Mouse (Mus musculus) forebrain, embryonic 14.5 days (tissue): ENCODE measurements around the gene Chd1. TPM values are rescaled to one million over a fixed set of nuclear protein-coding genes. Genes with fewer than 3 reads are reported as not detected.
A peak's percentile ranks its signal among the peaks of the same experiment; 100 is the strongest.

Experiments used
- ATAC-seq: fragments of 200-750 bp; cut with Nextera tagmentation; 2 replicates; pipeline ENCODE4 v1.8.0; 2017; ENCODE audit warnings: mild to moderate bottlenecking, moderate library complexity
- DNase-seq: peaks from one replicate; pipeline ENCODE4 v3.0.0-alpha.2; 2015; ENCODE audit warnings: low spot score
- H3K27ac ChIP-seq: fragments of 300-500 bp; sonication (generic); 2 replicates; pipeline ENCODE4 v1.5.1; 2014; ENCODE audit warnings: low read depth, mild to moderate bottlenecking, control low read depth, low read length, moderate library complexity
- H3K27me3 ChIP-seq: fragments of 300-500 bp; sonication (generic); replicated peaks from 2 replicates; pipeline ENCODE4 v1.6.1; 2014; ENCODE audit warnings: low read length, control low read depth, mixed read lengths; ENCODE audit not compliant: control insufficient read depth, insufficient read depth
- H3K36me3 ChIP-seq: fragments of 300-500 bp; sonication (generic); 2 replicates; pipeline ENCODE4 v1.6.1; 2014; ENCODE audit warnings: low read length, control low read depth; ENCODE audit not compliant: control insufficient read depth, insufficient read depth
- H3K4me1 ChIP-seq: fragments of 300-500 bp; sonication (generic); 2 replicates; pipeline ENCODE4 v1.6.1; 2014; ENCODE audit warnings: antibody characterized with exemption, low read length, control low read depth; ENCODE audit not compliant: control insufficient read depth, insufficient read depth
- H3K4me2 ChIP-seq: fragments of 300-500 bp; sonication (generic); 2 replicates; pipeline ENCODE4 v1.6.1; 2014; ENCODE audit warnings: mild to moderate bottlenecking, control low read depth, low read length
- H3K4me3 ChIP-seq: fragments of 300-500 bp; sonication (generic); 2 replicates; pipeline ENCODE4 v1.5.1; 2014; ENCODE audit warnings: low read depth, low read length, control low read depth
- H3K9ac ChIP-seq: fragments of 300-500 bp; sonication (generic); 2 replicates; pipeline ENCODE4 v1.6.1; 2014; ENCODE audit warnings: mild to moderate bottlenecking, low read length, control low read depth, moderate library complexity
- H3K9me3 ChIP-seq: fragments of 300-500 bp; sonication (generic); replicated peaks from 2 replicates; pipeline ENCODE4 v1.6.1; 2016; ENCODE audit warnings: low read length, control low read depth, mixed read lengths; ENCODE audit not compliant: control insufficient read depth
- WGBS: fragments of 180-500 bp; shearing (Covaris S2); extraction: QIAGEN DNeasy Blood & Tissue Kit; methylation state at CpG from one replicate; pipeline ENCODE4 v1.1.7; 2014; 5-methylcytosine and 5-hydroxymethylcytosine counted together
- polyA plus RNA-seq: library from polyadenylated mRNA; unstranded; fragments of >200 nt; fragmentation: Nextera tagmentation; extraction: Ambion mirVana; gene quantifications from 2 replicates; pipeline ENCODE4 v1.2.1, GENCODE M21; 2014

Chd1 gene
- polyA plus RNA-seq, 1 experiment from 2014 or later, result 17.2 TPM

DNA sequence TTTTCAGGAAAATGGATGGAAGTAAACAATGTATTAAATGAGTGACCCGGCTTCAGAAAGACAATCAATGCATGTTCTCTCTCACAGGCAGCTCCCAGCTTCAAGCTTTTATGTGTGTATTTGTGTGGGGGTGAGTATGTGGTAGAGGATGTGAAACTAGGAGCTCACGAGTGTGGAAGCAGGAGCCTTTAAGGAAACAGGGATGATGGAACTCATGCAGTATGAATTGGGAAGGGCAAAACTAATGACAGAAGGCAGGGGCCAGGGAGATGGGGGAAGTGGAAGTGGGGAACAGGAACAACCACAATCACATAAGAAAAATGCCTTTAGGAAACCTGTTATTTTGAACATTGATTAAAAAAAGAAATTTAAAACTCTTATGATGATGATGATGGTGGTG, 9.2 kb upstream of the Chd1 start:
- no peaks in the 10 kb centered on the region for H3K4me1 ChIP-seq
- no peaks in the 10 kb centered on the region for H3K27me3 ChIP-seq
- H3K9me3 ChIP-seq, result no peaks in the 10 kb centered on the region
- no peak overlapping the region for H3K27ac ChIP-seq
- H3K4me2 ChIP-seq, result no peak overlapping the region
- 88% methylated on average over 2 of the region's 2 CpGs for WGBS
- no peaks in the 10 kb centered on the region for H3K36me3 ChIP-seq
- DNase-seq, result no peak
- H3K9ac ChIP-seq, result no peak overlapping the region
- no peak for ATAC-seq
- no peak overlapping the region for H3K4me3 ChIP-seq

- WGBS, result 86% methylated on average over 3 of the region's 3 CpGs
- Histone ChIP-seq H3K27ac (no peak overlapping the region), H3K27me3 (no peaks in the 10 kb centered on the region), H3K9me3 (no peaks in the 10 kb centered on the region), H3K36me3 (no peaks in the 10 kb centered on the region), H3K4me1 (no peaks in the 10 kb centered on the region), H3K4me3 (no peak overlapping the region), H3K4me2 (no peak overlapping the region), H3K9ac (no peak overlapping the region)
- no peak for ATAC-seq
- no peak for DNase-seq
These were observed 5.8 kb upstream of the Chd1 start for GRCm38 (mm10) chr17:15698956-15699355.

DNA sequence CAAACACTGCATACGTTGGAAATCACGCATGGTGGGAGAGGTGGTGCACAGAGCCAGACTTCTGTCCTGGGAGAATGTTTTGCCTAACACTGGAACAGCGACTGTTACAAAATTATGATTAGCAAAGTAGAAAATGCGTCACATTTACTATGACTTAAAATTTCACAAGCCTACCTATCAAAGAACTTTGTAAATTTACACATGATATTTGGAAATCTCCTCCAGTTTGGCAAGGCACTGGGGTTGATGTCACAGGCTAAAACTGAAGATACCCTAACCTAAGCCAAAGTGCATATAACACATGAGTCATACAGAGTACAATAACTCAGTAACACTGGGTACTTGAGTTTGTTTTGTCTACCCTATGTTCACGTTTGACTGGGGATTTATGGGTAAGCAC, 3.3 kb upstream of the Chd1 start:
- H3K4me3 ChIP-seq, result no peak overlapping the region
- H3K4me2 ChIP-seq, result no peak overlapping the region
- no peak overlapping the region for H3K27ac ChIP-seq
- H3K36me3 ChIP-seq, result no peaks in the 10 kb centered on the region
- DNase-seq, result no peak
- H3K27me3 ChIP-seq, result no peaks in the 10 kb centered on the region
- H3K9me3 ChIP-seq, result no peaks in the 10 kb centered on the region
- H3K4me1 ChIP-seq, result peaks cover 2% of the 10 kb centered on the region; the same call in 1 of the 2 replicates
- no peak for ATAC-seq
- 90% methylated on average over 5 of the region's 5 CpGs for WGBS
- no peak overlapping the region for H3K9ac ChIP-seq

- no peak for ATAC-seq
- WGBS, result 3% methylated on average over 12 of the region's 12 CpGs
- H3K9me3 ChIP-seq, result no peaks in the 10 kb centered on the region
- H3K27ac ChIP-seq, result no peak overlapping the region; the same call in 1 of the 2 replicates
- no peaks in the 10 kb centered on the region for H3K27me3 ChIP-seq
- peaks cover 12% of the 10 kb centered on the region for H3K36me3 ChIP-seq
- H3K4me3 ChIP-seq, result peak overlapping the region; percentile 87
- H3K4me1 ChIP-seq, result peaks cover 5% of the 10 kb centered on the region; the same call in 1 of the 2 replicates
- peak overlapping the region; percentile 51 for H3K4me2 ChIP-seq
- H3K9ac ChIP-seq, result peak overlapping the region; percentile 90
- no peak for DNase-seq
These were observed 651 bp upstream of the Chd1 start for GRCm38 (mm10) chr17:15704158-15704474.

DNA sequence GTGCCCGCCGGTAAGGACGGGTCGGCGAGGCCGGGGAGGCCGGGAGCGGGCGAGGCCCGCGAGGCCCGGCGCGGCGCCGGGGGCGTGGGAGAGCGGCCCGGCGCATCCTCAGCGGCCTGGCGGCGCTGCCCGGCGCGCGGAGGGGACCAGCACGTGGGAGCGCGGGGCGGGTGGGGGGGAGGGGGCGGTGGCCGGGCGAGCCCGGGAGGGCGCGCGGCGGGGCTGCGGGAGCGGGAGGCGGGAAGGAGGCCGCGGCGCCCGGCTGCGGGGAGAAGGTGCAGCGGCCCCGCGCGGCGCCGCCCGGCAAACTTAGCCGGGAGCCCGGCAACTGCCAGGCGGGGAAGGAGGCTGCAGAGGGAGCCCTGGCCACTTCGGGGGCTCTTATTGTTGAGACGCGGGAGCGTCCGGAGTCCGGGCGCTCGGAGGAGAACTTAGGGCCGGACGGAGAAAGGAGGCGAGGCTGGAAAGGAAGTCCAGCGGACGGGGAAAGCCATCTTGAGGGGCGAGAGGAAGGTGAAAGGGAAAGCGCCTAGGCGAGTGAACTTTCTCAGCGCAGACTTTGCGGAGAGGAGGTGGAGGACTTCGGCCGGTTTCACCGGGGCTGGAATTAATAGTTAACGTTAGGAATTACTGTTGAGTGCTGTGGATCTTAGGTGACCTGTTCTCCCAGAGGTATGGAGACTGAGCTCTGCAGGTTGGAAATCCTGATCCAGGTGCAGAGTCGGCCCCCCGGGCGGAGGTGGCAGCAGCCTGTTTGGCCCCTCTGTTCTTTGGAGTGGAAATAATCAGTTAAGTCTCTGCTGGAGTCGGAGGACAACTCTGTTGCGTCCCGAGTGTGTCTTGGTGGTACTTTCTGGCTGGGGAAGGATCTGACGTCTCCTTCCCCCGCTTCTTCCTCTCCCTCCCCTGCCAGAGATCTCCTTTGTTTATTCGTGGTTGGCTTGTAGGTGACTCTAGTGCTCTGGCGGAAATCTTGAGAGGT, 827 bp downstream of the Chd1 start:
- Histone ChIP-seq H3K4me1 (peaks cover 5% of the 10 kb centered on the region; the same call in 1 of the 2 replicates), H3K4me3 (peak overlapping the region; percentile 87), H3K27me3 (no peaks in the 10 kb centered on the region), H3K9ac (peak overlapping the region; percentile 90), H3K9me3 (no peaks in the 10 kb centered on the region), H3K27ac (peak overlapping the region; percentile 94), H3K36me3 (peaks cover 24% of the 10 kb centered on the region), H3K4me2 (peak overlapping the region; percentile 94)
- 0% methylated on average over 43 of the region's 89 CpGs for WGBS
- DNase-seq (peak; percentile 42), ATAC-seq (peak; percentile 62)

GRCm38 (mm10) chr17:15714507-15714906, 9.7 kb downstream of the Chd1 start:
- WGBS, result 76% methylated on average over 4 of the region's 4 CpGs
- no peak for ATAC-seq

GRCm38 (mm10) chr17:15715013-15715902, 10.5 kb downstream of the Chd1 start:
- no peak overlapping the region for H3K4me3 ChIP-seq
- no peak overlapping the region for H3K4me2 ChIP-seq
- DNase-seq (peak; percentile 15), ATAC-seq (peak; percentile 68)
- H3K9ac ChIP-seq, result no peak overlapping the region
- H3K9me3 ChIP-seq, result no peaks in the 10 kb centered on the region
- no peaks in the 10 kb centered on the region for H3K27me3 ChIP-seq
- WGBS, result 65% methylated on average over 3 of the region's 3 CpGs
- H3K27ac ChIP-seq, result no peak overlapping the region
- H3K4me1 ChIP-seq, result no peaks in the 10 kb centered on the region
- H3K36me3 ChIP-seq, result peaks cover 4% of the 10 kb centered on the region; the same call in 1 of the 2 replicates

More at GRCm38 (mm10) chr17:15714507-15714906, 9.7 kb downstream of the Chd1 start:
- Histone ChIP-seq H3K4me3 (no peak overlapping the region), H3K9ac (no peak overlapping the region), H3K36me3 (peaks cover 11% of the 10 kb centered on the region; the same call in 1 of the 2 replicates), H3K9me3 (no peaks in the 10 kb centered on the region), H3K4me2 (no peak overlapping the region), H3K27me3 (no peaks in the 10 kb centered on the region), H3K27ac (no peak overlapping the region), H3K4me1 (no peaks in the 10 kb centered on the region)
- DNase-seq, result no peak

GRCm38 (mm10) chr17:15715940-15716339, 11.2 kb downstream of the Chd1 start:
- Histone ChIP-seq H3K36me3 (no peaks in the 10 kb centered on the region), H3K9me3 (no peaks in the 10 kb centered on the region), H3K27me3 (no peaks in the 10 kb centered on the region), H3K4me1 (no peaks in the 10 kb centered on the region), H3K9ac (no peak overlapping the region), H3K4me3 (no peak overlapping the region), H3K4me2 (no peak overlapping the region), H3K27ac (no peak overlapping the region)
- DNase-seq, result no peak
- no peak for ATAC-seq
- WGBS, result 87% methylated on average over 3 of the region's 3 CpGs
